Mouse (Mus musculus) spleen, adult 2 months (tissue): ENCODE measurements around the gene Tap2.

ENCODE experiments used
- CTCF ChIP-seq: fragments of 200-500 bp; IDR thresholded peaks from 2 replicates; pipeline ENCODE4 v1.5.1; 2011; ENCODE audit warnings: mild to moderate bottlenecking, inconsistent platforms; ENCODE audit not compliant: insufficient read depth, insufficient read length, insufficient replicate concordance; ENCODE audit errors: extremely low read depth
- POLR2A ChIP-seq: fragments of 200-500 bp; IDR thresholded peaks from 2 replicates; pipeline ENCODE4 v1.6.1; 2011; ENCODE audit warnings: low read depth, low read length, inconsistent platforms

DNA sequence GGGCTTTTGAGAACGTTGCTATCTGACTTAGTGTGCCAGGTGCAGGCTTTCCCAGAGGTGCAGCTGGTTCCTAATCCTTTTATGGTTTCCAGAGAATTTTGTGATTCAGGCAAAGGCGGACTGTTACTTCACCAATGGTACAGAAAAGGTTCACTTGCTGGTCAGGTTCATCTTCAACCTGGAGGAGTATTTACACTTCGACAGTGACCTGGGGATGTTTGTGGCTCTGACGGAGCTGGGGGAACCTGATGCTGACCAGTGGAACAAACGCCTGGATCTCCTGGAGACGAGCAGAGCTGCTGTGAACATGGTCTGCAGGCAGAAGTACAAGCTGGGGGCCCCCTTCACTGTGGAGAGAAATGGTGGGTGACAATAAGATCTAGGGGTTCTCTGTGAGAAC is 37.6 kb downstream of the Tap2 start:
- TF ChIP-seq POLR2A (no peak), CTCF (no peak)
